Mouse (Mus musculus): ENCODE results near the gene Cdh1.
A peak's percentile ranks its signal among the peaks of the same experiment; 100 is the strongest.

The Cdh1 gene

DNA sequence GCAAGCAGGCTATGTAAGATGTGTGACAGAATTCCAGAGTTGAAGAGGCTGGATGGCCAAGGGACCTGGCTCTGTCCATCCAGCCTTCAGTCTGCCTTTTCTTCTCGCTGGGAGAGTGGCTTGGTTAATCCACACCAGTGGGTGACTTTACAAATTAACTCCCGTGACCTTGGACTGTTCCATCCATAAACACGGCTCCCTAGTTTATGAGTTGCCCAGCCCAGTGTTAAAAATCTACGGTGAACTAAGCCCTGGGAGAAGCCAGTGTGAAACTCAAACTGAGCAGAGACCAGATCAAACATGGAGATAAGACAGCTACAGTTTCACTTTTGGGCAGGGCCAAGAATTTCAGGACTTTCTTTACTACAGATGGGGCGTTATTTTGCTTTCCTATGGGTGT, 19.9 kb downstream of the Cdh1 start:
- peak; percentile 74 for DNase-seq (ENCODE audit: low spot score)

DNA sequence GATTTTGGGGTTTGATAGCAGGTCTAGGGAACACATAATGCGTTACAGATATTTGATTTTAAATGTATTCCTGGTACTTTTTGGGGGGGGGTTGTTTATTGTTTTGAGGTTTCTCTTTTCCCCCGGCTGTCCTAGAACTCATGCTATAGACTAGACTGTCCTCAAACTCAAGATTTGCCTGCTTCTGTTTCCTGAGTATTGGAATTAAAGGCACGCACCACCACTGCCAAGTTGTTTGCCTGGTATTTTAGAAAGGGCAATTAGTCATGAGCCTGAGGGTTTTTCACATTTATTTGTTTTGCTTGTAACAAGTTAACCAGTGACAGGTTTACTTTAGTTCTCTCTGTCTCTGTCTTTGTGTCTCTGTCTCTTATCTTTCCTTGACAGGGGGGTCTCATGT, 20.3 kb downstream of the Cdh1 start:
- no peak for DNase-seq (ENCODE audit: low spot score)

- no peak for DNase-seq (ENCODE audit: low spot score)
Observed at GRCm38 (mm10) chr8:106623954-106624353, 20.8 kb downstream of the Cdh1 start.

GRCm38 (mm10) chr8:106624743-106625142, 21.6 kb downstream of the Cdh1 start:
- no peak for DNase-seq (ENCODE audit: low spot score)

DNA sequence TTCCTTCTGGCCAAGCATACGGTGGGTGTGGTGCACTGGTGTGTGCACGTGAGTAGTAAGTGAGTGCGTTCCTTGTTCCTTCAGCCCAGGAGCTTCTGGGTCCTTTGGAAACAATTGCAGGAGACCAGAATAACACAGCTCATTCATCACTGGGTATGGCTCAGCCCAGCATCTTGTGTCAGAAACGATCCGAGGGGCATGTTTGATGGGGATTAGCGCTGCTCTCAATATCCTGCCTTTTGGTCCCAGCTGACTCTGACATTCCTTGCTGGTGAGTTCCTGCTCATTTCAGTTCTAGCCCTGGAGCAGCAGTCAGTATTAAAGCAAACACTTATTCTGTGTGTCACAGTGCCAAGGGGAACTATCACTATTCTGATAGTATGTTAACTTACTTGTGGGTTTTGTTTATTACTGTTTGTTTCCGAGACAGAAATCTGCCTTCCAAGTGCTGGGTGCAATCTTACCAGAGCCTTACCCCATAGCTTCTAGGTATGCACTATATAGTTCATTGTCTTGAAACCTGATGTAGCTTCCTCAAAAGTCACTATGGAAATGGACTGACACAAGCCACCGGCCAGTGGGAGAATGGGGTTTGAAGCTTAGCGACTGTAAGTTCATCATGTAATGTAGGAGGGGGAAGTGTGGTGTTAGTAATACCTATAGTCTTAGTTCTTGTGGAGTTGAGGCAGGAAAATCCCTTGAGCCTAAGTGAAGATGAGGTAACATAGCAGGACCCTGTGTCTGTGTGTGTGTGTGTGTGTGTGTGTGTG, 23.1 kb downstream of the Cdh1 start:
- no peak for DNase-seq (ENCODE audit: low spot score)

DNA sequence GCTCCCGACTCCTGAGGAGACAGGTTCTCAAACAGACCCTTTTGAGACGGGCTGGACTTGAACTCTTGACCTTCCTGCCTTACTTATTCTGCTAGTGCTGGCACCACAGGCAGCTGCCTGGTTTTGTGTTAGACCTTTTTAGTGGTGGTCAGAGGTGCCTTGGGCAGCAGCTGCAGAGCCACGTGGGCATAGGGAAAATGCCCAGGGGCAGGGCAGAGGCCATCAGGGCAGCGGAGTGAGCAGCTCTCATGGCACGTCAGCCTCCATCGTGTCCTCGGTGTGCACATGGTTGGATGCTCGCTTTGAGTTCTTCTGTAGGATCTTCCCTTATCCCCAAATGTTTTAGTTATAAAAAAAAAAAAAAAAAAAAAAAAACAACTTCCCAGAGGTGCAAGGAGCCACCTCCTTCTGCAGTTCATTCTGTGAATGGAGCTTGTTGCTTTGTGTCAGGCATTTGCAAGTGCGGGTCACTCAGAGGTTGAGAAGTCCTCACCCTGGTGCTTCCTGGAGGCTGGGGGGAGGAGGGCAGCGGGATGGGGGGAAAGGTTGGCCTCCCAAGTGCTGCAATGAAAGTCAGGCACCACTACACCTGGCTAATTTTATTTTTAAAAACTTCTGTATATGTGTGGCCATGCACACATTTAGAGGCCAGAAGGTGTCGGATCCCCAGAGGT, 25.3 kb downstream of the Cdh1 start:
- no peak for DNase-seq (ENCODE audit: low spot score)

DNA sequence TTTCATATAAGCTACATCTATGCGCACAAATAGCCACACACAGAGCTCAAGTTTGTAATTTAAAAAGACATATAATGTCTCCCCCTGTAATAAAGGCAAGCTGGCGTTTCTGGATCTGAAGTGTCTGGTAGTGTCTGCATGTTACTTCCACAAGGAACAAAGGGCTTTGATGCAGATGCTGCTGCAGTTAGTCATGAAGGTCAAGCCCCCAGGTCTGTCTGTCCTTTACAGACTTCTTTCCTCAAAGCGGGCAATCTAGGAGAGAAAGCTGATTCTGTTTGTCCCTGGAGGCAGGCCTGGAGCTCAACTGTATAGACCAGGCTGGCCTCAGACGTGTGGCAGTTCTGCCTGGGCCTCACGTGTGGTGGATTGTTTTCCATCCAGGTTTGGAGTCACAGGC, 26.3 kb downstream of the Cdh1 start:
- DNase-seq (ENCODE audit: low spot score), result no peak

GRCm38 (mm10) chr8:106631904-106632303, 28.8 kb downstream of the Cdh1 start:
- no peak for DNase-seq (ENCODE audit: low spot score)

GRCm38 (mm10) chr8:106632650-106633049, 29.5 kb downstream of the Cdh1 start:
- no peak for DNase-seq (ENCODE audit: low spot score)

DNA sequence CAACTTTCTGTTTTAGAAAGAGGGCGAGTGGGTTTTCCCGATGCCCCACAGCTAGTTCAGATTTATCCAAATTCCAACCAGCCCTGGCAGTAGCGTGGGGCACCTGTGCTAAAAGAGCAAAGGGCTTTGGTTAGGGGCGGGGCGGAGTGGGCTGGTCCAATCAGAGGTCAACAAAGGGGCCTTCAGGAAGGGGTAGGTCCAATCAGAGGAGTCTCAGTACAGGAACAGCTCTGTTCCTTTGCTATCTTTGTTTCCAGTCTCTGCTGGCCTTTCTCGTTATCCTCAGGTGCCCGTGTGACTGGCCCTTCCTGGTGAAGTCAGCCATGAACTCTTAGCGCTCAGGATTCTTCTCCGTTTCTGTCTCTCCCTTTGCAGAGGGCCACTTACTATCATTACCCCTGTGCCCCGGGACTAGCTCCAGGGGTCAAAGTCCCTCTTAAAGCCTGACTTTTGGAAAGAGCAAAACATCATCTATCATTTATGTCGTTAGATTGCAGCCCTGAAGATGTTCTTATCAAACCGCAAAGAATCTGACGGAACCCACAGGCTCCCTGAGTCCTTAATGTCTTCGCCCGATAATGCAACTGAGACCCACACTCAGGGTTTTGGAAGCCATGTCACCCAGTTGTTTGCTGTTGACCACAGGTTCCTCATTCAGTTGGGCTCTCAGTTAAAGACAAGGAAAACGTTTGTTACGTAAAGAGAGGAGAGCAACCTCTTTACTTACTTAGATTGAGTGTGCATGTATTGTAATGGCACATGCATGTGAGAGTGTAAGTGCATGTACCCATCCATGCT, 30.4 kb downstream of the Cdh1 start:
- DNase-seq (ENCODE audit: low spot score), result no peak

DNA sequence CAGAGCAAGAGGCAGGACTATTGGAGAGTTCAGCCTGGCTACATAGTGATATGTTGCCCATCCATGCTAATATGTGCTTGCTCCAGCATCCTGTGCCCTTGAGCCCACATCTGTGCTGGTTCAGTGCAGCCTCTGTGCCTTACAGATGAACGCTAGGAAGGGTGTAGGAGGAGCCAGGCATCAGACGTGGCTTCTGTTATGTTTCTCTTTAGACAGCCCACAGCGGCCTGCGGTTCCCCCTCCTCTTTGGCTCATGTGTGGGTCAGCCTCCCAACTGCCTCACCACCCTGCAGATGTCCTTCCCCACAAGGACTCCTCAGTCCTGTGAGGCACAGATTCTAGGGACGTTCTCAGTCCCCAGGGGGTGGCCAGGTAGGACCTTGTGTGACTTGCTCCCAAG, 32.1 kb downstream of the Cdh1 start:
- no peak for DNase-seq (ENCODE audit: low spot score)

DNA sequence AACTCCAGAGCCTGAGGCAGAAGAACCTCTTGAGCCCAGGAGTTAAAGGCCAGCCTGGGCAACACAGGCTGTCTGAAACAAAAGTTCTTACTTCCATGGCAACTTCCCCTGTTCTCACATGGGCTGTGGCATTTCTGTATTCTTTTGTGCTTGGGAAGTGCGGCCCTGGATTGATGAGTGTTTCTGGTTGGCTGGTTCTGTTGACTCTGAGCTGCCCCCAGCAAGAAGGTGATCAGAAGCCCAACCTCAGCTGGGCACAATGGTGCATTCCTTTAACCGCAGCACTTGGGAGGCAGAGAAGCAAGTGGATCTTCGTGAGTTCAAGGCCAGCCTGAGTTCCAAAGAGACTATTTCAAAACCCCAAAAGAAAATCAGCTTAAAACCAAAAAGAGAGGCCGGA, 34.3 kb downstream of the Cdh1 start:
- DNase-seq (ENCODE audit: low spot score), result no peak

DNA sequence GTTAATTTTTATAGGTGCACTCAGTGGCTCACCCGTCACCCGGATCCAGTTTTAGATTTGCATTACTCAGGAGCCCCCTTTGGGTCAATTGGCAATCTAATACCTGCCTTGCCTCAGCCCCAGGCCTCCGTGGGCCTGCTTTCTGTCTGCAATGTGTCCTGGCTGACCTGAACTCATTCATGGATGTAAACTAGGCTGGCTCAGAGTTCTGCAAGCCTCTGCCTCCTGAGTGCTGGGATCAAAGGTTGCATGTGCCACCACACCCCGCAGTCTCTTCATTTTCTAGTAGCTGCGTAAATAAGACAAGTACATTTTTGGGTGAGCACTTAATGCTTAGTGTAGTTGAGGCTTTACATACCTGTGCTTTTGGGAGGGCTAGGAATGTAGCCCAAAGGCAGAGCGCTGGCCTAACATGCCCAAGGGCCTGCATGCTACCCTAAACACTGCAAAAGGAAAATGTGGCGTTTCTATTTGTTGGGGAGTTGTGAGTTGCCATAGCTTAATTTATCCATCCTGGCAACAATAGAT, 35.7 kb downstream of the Cdh1 start:
- DNase-seq (ENCODE audit: low spot score), result no peak

DNA sequence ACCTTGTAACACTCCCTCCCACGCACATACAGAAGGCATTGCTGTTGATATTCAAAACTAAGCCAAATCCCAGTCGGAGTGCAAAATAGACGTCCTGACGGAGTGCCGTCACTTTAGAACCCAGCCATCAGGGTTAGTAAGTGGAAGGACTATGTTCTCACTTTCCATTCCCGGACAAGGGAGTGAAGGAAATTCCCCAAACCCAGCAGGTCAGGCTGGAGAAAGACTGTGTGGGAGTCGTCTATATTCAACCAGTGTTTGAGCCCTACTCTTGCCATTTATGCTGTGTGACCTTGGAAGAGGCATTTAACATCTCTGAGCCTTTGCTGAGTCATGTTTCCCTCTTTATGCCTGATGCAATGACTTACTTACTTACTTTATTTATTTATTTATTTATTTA, 37.1 kb downstream of the Cdh1 start:
- no peak for DNase-seq (ENCODE audit: low spot score)

- no peak for DNase-seq (ENCODE audit: low spot score)
Observed at GRCm38 (mm10) chr8:106640921-106641320, 37.8 kb downstream of the Cdh1 start.

- DNase-seq (ENCODE audit: low spot score), result peak; percentile 55
Observed at GRCm38 (mm10) chr8:106642172-106642571, 39.0 kb downstream of the Cdh1 start.

DNA sequence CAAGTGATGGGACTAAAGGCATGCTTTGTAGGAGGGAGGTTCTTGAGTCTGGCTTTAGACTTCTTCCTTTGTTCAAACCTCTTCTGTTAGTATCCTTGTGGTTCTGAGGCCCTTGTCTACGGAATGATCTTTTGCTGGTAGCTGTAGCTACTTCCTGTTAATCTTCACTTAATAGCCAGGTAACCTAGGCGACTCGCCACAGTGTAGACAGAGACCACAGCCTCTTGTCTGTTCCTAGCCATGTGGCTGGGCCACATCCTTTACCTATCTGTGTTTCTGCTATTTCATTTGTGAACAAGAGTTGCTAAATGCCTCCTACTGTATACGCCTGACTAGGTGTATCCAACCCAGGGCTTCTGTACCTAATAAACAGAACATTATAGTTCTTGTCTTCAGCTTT, 39.9 kb downstream of the Cdh1 start:
- no peak for DNase-seq (ENCODE audit: low spot score)

GRCm38 (mm10) chr8:106644957-106645356, 41.8 kb downstream of the Cdh1 start:
- no peak for DNase-seq (ENCODE audit: low spot score)

DNA sequence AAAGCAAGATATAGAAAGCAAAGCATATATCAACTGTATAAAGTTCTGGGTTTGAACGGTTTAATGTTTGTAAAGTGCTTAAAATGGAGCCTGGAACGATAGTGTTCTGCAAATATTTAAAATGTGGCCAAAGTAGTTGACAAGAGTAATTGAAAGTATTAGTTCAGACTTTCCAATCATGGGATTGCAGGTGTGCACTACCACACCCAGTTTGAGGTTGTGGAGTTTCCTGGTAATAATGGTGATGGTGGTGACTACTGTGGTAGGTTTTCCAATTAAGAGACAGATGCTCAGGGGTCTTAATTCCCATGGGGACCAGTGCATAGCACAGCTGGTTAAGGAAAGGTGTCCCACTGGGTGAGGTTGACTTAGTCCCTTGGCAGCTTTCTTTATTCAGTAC, 43.0 kb downstream of the Cdh1 start:
- DNase-seq (ENCODE audit: low spot score), result no peak

DNA sequence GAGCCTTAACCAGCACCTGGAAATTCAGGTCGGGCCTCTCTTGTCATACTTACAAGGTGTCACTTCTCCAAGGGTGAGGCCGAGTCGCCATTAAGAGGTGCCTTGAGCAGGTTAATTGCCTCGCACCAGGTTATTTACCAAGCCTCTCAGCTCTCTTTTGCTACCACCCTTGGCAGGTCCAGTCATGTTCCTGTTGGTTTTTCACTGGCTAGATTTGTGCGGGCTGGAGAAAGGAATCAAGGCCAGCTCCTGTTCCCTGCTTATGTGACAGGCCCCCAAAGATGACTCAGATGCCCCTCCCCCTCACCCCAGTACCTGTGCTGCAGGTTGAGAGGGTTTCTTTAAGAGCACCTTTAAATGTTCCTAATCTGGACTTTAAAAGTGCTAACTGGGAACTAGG, 43.6 kb downstream of the Cdh1 start:
- DNase-seq (ENCODE audit: low spot score), result no peak

DNA sequence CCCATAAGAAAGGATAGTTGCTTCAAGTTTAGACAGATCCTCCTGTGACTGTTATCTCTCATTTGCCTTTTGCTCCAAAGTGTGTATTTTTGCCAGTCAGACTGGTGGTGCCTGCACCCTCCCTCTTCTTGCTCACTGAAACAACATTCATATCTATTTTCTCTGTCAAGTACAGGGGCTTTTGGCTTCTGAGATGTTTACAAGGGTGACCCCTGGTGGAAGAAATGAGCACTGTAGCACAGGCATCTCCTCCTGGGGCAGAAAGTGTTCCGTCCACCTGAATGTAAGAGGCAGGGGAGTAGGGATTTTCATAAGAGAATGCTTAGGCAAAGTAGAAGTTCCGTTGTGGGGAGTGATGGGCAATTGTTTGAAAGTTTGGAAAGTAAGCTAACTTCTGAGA, 44.2 kb downstream of the Cdh1 start:
- peak; percentile 70 for DNase-seq (ENCODE audit: low spot score)

DNA sequence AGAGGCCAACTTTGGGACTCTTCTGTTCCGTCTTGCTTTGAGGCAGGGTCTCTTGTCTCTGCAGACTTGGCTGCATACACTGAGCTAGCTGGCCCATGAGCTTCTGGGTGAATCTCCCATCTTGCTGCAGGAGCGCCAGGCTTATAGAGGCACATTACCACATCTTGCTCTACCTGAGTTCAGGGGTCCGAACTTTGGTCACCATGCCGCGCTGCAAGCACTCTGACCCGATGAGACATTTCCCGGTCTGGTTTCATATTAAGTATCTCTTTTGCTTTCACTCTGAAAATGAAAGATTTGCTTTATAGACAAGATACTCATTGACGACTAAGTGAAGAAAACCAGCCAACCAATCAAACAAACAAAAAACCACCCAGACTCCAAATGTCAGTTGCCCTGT, 45.3 kb downstream of the Cdh1 start:
- no peak for DNase-seq (ENCODE audit: low spot score)

DNA sequence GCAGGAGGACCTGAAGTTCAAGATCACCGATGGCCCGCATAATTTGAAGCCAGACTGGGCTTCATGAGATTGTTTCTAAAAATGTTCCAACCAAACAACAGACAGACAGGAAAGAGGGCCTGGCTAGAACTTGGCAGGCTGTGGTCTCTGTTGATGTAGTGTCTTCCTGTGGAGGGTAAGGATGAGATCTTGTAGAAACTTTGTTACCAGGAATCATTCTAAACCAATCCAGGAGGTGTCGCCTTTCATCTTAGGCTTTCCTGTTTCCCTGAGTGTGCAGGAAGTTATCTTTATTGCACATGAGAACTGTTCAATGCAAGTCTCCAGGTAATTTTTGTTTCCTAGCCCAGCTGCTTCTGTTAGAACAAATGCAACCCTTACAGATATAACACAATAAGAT, 48.8 kb downstream of the Cdh1 start:
- DNase-seq (ENCODE audit: low spot score), result no peak

All from yolk sac, embryonic 10.5 days (tissue).